14 mouse cellular contexts compared by ENCODE assay signal in the genomic region with DNA sequence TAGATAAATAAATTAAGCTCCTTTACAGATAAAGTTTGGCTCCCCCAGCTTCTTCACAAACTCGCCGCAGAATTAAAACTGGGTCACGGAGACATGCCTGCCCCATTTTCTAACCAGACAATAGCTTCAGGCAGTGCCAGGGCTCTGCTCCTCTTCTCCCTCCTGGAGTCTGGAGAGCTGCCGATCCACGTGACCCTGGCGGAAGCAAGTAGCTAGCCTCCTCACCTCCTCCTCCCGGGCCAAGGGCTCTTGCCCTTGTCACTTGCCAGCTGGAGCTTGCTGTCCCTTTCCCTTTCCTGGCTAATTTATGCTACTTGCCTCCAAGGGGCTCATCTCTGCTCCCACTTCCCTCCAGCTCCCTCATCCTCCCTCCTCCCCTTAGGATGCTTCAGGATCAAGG.
DNase-seq lines count a peak whose midpoint lies in the region; ATAC-seq lines count a peak whose summit lies in the region.
"Had no signal": no experiment of that assay in that cellular context is flagged by ENCODE, and none has a peak within 500 bp of the region (broad histone marks: within the 10 kb centered on the region; RNA-seq: fewer than 3 reads in every experiment).

No protein-coding gene starts in this region.

- peaks cover 5% of the 10 kb centered on the region for H3K9me3 ChIP-seq in kidney, embryonic 15.5 days (replicated peaks)
- H3K9me3 ChIP-seq: midbrain, embryonic 12.5 days had no signal

- H3K27ac ChIP-seq in kidney, embryonic 15.5 days: no peak overlapping the region
- H3K27ac ChIP-seq: heart, embryonic 15.5 days; hindbrain, embryonic 14.5 days; limb, embryonic 13.5 days; midbrain, embryonic 12.5 days; neural tube, embryonic 12.5 days had no signal

- H3K4me2 ChIP-seq in kidney, embryonic 15.5 days: no peak overlapping the region
- H3K4me2 ChIP-seq: heart, embryonic 15.5 days; hindbrain, embryonic 14.5 days; limb, embryonic 13.5 days; midbrain, embryonic 12.5 days; neural tube, embryonic 12.5 days had no signal

- H3K36me3 ChIP-seq in kidney, embryonic 15.5 days: no peaks in the 10 kb centered on the region
- H3K36me3 ChIP-seq: heart, embryonic 15.5 days; limb, embryonic 13.5 days; midbrain, embryonic 12.5 days; neural tube, embryonic 12.5 days had no signal

- intact Hi-C loops in heart, postnatal 10 days (cut with DNase I): no loop called here

- no peaks in the 10 kb centered on the region for H3K27me3 ChIP-seq in kidney, embryonic 15.5 days
- H3K27me3 ChIP-seq: heart, embryonic 15.5 days; limb, embryonic 13.5 days; midbrain, embryonic 12.5 days; neural tube, embryonic 12.5 days had no signal

- H3K4me1 ChIP-seq in kidney, embryonic 15.5 days: peaks cover 8% of the 10 kb centered on the region; the same call in 1 of the 2 replicates
- H3K4me1 ChIP-seq: midbrain, embryonic 12.5 days; neural tube, embryonic 12.5 days had no signal

- no peak overlapping the region for H3K9ac ChIP-seq in kidney, embryonic 15.5 days
- H3K9ac ChIP-seq: heart, embryonic 15.5 days; hindbrain, embryonic 14.5 days; limb, embryonic 13.5 days; liver, postnatal 0 days; midbrain, embryonic 12.5 days; neural tube, embryonic 12.5 days had no signal

- WGBS in kidney, embryonic 15.5 days: 59% methylated on average over 7 of the region's 7 CpGs

- no peak overlapping the region for H3K4me3 ChIP-seq in kidney, embryonic 15.5 days (replicated peaks)
- H3K4me3 ChIP-seq: heart, embryonic 15.5 days; limb, embryonic 13.5 days; midbrain, embryonic 12.5 days; neural tube, embryonic 12.5 days had no signal

- no peak for ATAC-seq in kidney, embryonic 15.5 days (replicated peaks; ENCODE audit: low FRiP score)
- ATAC-seq: liver, postnatal 0 days had no signal

- DNase-seq in kidney, adult 11 months: peak; percentile 12
- DNase-seq in cerebellum, adult 11-12 months: peak; percentile 68
- peak; percentile 50 to 75 for DNase-seq in cerebellum, postnatal 25 days
- peak; percentile 27 for DNase-seq in retina, embryonic 14.5 days (ENCODE audit: low spot score)
- DNase-seq in heart, postnatal 10 days: no peak
- DNase-seq in neural tube, embryonic 10.5 days (ENCODE audit: extremely low spot score, low spot score): no peak
- DNase-seq: liver, postnatal 0 days; lung, postnatal 4 days had no signal

Comparison
In these comparisons a context has a peak if more than half of its experiments do, and no peak if none do; other contexts are left out.
1. DNase-seq: peak in kidney, adult 11 months (single experiment), cerebellum, adult 11-12 months (single experiment), cerebellum, postnatal 25 days (2 of 2) and retina, embryonic 14.5 days (single experiment); none in heart, postnatal 10 days (0 of 2) and neural tube, embryonic 10.5 days (single experiment).